Mouse (Mus musculus) testis, adult 2 months (tissue): ENCODE data around the gene Trip6.

Experiments
- CTCF ChIP-seq: fragments of 200-500 bp; IDR thresholded peaks from 2 replicates; pipeline ENCODE4 v1.5.1; 2012; ENCODE audit warnings: low read depth, mild to moderate bottlenecking, inconsistent platforms, low read length, moderate library complexity; ENCODE audit not compliant: control insufficient read depth, insufficient read depth, insufficient replicate concordance
- POLR2A ChIP-seq: fragments of 200-500 bp; IDR thresholded peaks from 2 replicates; pipeline ENCODE4 v1.6.1; 2012; ENCODE audit warnings: low read depth, mild to moderate bottlenecking, inconsistent platforms, low read length, moderate library complexity; ENCODE audit not compliant: control insufficient read depth

- no peak for TF ChIP-seq CTCF
- TF ChIP-seq POLR2A = no peak
Measured at GRCm38 (mm10) chr5:137348482-137349383, 34.5 kb upstream of the Trip6 start.
